Mouse (Mus musculus) spleen, adult 2 months (tissue): ENCODE measurements at regions not wholly inside any gene's neighbourhood (a gene's known extent, or its start where the extent isn't known, plus 50 kb on each side); places are given as distances from the start of the nearest gene placed in this dataset.

Experiments
- CTCF ChIP-seq: fragments of 200-500 bp; IDR thresholded peaks from 2 replicates; pipeline ENCODE4 v1.5.1; 2011; ENCODE audit warnings: mild to moderate bottlenecking, inconsistent platforms; ENCODE audit not compliant: insufficient read depth, insufficient read length, insufficient replicate concordance; ENCODE audit errors: extremely low read depth
- POLR2A ChIP-seq: fragments of 200-500 bp; IDR thresholded peaks from 2 replicates; pipeline ENCODE4 v1.6.1; 2011; ENCODE audit warnings: low read depth, low read length, inconsistent platforms

- TF ChIP-seq CTCF (no peak), POLR2A (no peak)
Observed at GRCm38 (mm10) chr9:61597287-61597686, 225.1 kb downstream of the Tle3 start.
